Mouse (Mus musculus) cerebellum, adult 9-10 months (tissue): ENCODE data around the gene Gm11042.
A peak's percentile ranks its signal among the peaks of the same experiment; 100 is the strongest.

Experiments
- DNase-seq: peaks from one replicate; pipeline ENCODE4 v3.0.0; 2022

Gene Gm11042

GRCm38 (mm10) chr12:74284020-74284684 lies 32.0 kb downstream of the Gm11042 start:
- DNase-seq: peak; percentile 72

DNA sequence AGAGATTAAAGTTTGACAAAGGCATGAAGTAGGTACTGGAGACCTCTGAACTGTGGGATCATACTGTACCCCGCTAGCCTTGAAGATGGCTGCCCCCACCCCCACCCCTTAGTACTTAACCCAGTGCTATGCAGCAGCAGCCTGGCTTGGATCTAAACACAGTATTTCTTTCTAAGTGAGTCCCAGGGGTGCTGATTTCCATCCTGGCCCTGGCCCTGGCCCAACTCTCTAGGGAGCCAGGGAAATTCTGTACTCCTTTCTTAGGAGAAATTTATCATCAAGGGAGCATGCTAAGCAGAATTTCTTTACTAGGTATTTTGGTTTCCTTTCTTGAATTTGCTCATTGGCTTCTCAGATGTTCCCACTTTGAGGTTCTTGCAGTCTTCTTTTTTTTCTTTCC lies 33.3 kb downstream of the Gm11042 start:
- no peak for DNase-seq

DNA sequence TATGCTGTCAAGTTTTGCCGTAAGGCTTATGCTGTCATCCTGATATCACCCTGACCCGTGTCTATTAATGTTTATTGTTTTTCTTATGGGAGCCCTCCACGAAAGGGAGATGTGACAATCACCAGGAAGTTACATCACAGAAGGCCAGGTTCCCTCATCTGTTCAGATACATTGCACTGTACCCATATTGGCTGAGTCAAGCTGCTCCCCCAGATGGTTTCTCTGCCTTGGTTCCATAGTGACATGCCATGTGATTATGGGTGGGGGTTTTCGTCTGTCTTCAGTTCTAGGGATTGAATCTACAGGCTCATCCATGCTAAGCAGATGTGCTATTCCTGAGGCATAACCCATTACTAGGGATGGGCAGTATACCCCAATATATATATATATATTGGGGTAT lies 34.8 kb downstream of the Gm11042 start:
- no peak for DNase-seq

GRCm38 (mm10) chr12:74277265-74277664 lies 38.9 kb downstream of the Gm11042 start:
- DNase-seq: no peak

DNA sequence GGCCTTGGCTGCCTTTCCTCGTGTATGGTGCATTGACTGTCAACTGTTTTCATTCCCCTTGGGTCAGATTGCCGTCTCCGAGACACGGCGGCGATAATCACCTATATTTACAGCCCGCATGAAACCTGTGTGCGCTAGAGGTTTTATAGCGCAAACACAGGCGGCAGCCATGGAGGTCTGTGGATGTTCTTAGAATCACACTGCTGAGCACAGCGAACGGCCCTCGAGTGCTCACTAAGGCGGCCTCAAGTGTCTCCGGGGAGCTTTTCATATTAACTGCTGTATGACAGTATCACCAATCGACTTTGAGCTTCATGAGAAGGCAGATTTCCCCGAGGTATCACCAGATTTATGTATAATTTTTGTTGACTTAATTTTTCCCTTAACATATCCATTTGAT lies 43.6 kb downstream of the Gm11042 start:
- no peak for DNase-seq

- no peak for DNase-seq
These were observed 47.4 kb downstream of the Gm11042 start for GRCm38 (mm10) chr12:74268644-74269285.

- DNase-seq: no peak
These were observed 49.1 kb downstream of the Gm11042 start for GRCm38 (mm10) chr12:74267049-74267448.
